Mouse (Mus musculus): ENCODE measurements around the gene Utrn. TPM values are rescaled to one million over a fixed set of nuclear protein-coding genes. Genes with fewer than 3 reads are reported as not detected.

The Utrn gene
- polyA plus RNA-seq, 1 experiment = 35.6 TPM

- TF ChIP-seq CTCF (IDR thresholded peaks at IDR 0.05; ENCODE audit: extremely low read depth, insufficient read depth, low read length) (no peak), POLR2A (IDR thresholded peaks at IDR 0.05; ENCODE audit: extremely low read depth, insufficient read depth, low read length) (no peak)
- H3K4me1 ChIP-seq (ENCODE audit: control insufficient read depth, insufficient read depth, low read length) = no peaks in the 10 kb centered on the region
- no peak overlapping the region for H3K4me3 ChIP-seq (ENCODE audit: insufficient read depth, low read length)
- H3K27ac ChIP-seq (ENCODE audit: insufficient read depth, low read length) = no peak overlapping the region
Measured at GRCm38 (mm10) chr10:12564425-12564824, 304.7 kb downstream of the Utrn start.

GRCm38 (mm10) chr10:12558810-12559209 lies 310.4 kb downstream of the Utrn start:
- TF ChIP-seq POLR2A (IDR thresholded peaks at IDR 0.05; ENCODE audit: extremely low read depth, insufficient read depth, low read length) (no peak), CTCF (IDR thresholded peaks at IDR 0.05; ENCODE audit: extremely low read depth, insufficient read depth, low read length) (no peak)
- Histone ChIP-seq H3K27ac (ENCODE audit: insufficient read depth, low read length) (no peak overlapping the region), H3K4me1 (ENCODE audit: control insufficient read depth, insufficient read depth, low read length) (no peaks in the 10 kb centered on the region), H3K4me3 (ENCODE audit: insufficient read depth, low read length) (no peak overlapping the region)

DNA sequence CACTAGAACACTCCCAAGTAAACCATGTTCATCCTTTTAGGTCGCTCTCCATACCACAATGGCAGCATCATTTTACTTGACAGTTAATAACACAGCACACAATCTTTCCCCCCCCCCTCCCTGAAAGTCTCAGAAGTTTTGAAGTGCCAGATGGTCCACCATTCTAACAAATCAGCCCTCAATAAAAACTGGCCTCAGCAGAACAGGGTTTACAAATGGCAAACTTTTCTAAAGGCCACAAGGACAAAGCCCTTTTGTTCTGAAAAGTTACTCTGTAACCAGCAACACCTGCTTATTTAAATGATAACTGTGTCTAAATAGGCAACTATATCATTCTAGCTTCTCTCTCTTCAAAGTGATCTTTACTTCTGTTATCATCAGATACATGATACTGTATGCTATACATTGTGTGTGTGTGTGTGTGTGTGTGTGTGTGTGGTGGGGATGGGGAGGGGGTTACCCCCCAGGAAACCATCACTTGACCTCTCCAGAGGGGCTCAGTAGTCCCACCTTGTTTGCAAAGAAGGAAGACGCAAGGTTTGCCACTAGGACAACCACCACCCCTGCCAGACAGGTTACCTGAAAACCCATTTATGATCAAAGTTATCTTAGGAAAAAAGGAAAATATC lies 315.0 kb downstream of the Utrn start:
- TF ChIP-seq CTCF (IDR thresholded peaks at IDR 0.05; ENCODE audit: extremely low read depth, insufficient read depth, low read length) (no peak), POLR2A (IDR thresholded peaks at IDR 0.05; ENCODE audit: extremely low read depth, insufficient read depth, low read length) (no peak)
- no peak overlapping the region for H3K27ac ChIP-seq (ENCODE audit: insufficient read depth, low read length)
- H3K4me3 ChIP-seq (ENCODE audit: insufficient read depth, low read length) = no peak overlapping the region
- H3K4me1 ChIP-seq (ENCODE audit: control insufficient read depth, insufficient read depth, low read length) = no peaks in the 10 kb centered on the region

GRCm38 (mm10) chr10:12552890-12553278 lies 316.3 kb downstream of the Utrn start:
- H3K27ac ChIP-seq (ENCODE audit: insufficient read depth, low read length) = no peak overlapping the region
- peaks cover 2% of the 10 kb centered on the region; the same call in 1 of the 2 replicates for H3K4me1 ChIP-seq (ENCODE audit: control insufficient read depth, insufficient read depth, low read length)
- H3K4me3 ChIP-seq (ENCODE audit: insufficient read depth, low read length) = no peak overlapping the region
- TF ChIP-seq POLR2A (IDR thresholded peaks at IDR 0.05; ENCODE audit: extremely low read depth, insufficient read depth, low read length) (no peak), CTCF (IDR thresholded peaks at IDR 0.05; ENCODE audit: extremely low read depth, insufficient read depth, low read length) (no peak)

- H3K4me3 ChIP-seq (ENCODE audit: insufficient read depth, low read length) = no peak overlapping the region
- H3K4me1 ChIP-seq (ENCODE audit: control insufficient read depth, insufficient read depth, low read length) = peaks cover 3% of the 10 kb centered on the region; the same call in 1 of the 2 replicates
- TF ChIP-seq POLR2A (IDR thresholded peaks at IDR 0.05; ENCODE audit: extremely low read depth, insufficient read depth, low read length) (no peak), CTCF (IDR thresholded peaks at IDR 0.05; ENCODE audit: extremely low read depth, insufficient read depth, low read length) (no peak)
- H3K27ac ChIP-seq (ENCODE audit: insufficient read depth, low read length) = no peak overlapping the region
Measured at GRCm38 (mm10) chr10:12552196-12552889, 316.8 kb downstream of the Utrn start.

DNA sequence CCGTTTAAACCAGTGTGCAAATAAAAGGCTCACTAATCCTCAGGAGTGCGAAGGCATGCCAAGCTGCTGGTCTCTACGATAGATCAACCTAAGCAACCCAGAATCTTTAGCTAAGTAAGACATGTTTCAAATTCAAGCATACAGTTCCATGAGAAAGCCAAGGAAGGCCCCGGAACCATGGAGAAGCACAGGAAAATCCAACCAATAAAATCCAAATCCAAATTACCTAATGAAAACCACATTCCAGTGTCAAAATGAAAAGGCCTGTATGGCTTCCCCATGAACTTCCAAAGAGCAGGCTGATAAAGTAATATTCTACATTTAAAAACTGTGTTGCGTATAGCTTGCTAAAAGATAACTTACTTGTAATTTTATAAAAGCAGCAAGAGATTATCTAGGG lies 317.4 kb downstream of the Utrn start:
- Histone ChIP-seq H3K4me3 (ENCODE audit: insufficient read depth, low read length) (no peak overlapping the region), H3K4me1 (ENCODE audit: control insufficient read depth, insufficient read depth, low read length) (peaks cover 3% of the 10 kb centered on the region; the same call in 1 of the 2 replicates), H3K27ac (ENCODE audit: insufficient read depth, low read length) (no peak overlapping the region)
- no peak for TF ChIP-seq CTCF (IDR thresholded peaks at IDR 0.05; ENCODE audit: extremely low read depth, insufficient read depth, low read length)
- TF ChIP-seq POLR2A (IDR thresholded peaks at IDR 0.05; ENCODE audit: extremely low read depth, insufficient read depth, low read length) = no peak

DNA sequence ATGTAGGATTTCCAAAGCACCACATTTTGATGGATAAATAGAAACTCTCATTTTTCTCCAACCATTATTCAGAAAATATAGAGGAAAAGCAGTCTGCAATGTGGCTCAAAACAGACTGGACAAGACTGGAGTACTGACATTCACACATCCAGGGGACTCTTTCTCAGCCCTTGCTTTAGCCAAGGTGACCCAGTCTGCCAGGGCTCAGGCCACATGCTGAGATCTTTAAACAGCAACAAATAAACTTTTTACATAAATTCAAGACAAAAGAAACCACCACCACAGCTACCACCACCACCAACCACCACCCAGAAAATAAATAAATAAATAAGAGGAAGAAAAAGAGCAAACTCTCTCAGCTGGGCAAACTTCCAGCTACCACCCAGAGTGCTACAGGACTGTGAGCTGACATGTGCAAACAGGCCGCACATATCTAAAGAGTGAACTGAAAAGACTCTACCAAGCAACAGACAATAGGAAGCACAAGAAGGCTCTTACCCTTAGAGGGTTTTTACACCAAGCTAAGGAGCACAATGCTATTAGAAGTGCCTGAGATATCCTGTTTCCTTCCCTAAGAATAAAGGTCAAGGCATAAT lies 319.1 kb downstream of the Utrn start:
- no peak overlapping the region for H3K4me3 ChIP-seq (ENCODE audit: insufficient read depth, low read length)
- H3K4me1 ChIP-seq (ENCODE audit: control insufficient read depth, insufficient read depth, low read length) = peaks cover 3% of the 10 kb centered on the region; the same call in 1 of the 2 replicates
- no peak overlapping the region for H3K27ac ChIP-seq (ENCODE audit: insufficient read depth, low read length)
- TF ChIP-seq CTCF (IDR thresholded peaks at IDR 0.05; ENCODE audit: extremely low read depth, insufficient read depth, low read length) (no peak), POLR2A (IDR thresholded peaks at IDR 0.05; ENCODE audit: extremely low read depth, insufficient read depth, low read length) (no peak)

DNA sequence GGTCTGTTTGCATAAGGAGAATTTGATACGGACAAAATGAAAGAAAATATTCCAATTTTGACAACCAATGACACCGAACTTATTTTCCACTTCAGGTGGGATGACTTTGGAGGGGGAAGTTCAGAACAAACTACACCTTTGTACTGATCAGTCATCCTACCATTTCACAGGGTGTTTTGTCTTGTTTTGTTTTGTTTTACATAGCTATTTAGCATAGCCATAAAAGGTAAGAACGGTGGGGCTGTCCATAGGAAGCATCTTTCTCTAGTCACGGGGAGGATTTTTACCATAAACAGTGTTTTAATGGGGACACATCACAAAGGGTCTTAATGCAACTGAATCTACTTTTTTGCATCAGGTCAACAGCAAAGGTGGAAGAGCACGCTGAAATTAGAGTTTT lies 319.9 kb downstream of the Utrn start:
- H3K27ac ChIP-seq (ENCODE audit: insufficient read depth, low read length) = no peak overlapping the region
- TF ChIP-seq CTCF (IDR thresholded peaks at IDR 0.05; ENCODE audit: extremely low read depth, insufficient read depth, low read length) (no peak), POLR2A (IDR thresholded peaks at IDR 0.05; ENCODE audit: extremely low read depth, insufficient read depth, low read length) (no peak)
- H3K4me1 ChIP-seq (ENCODE audit: control insufficient read depth, insufficient read depth, low read length) = peaks cover 3% of the 10 kb centered on the region; the same call in 1 of the 2 replicates
- H3K4me3 ChIP-seq (ENCODE audit: insufficient read depth, low read length) = no peak overlapping the region

DNA sequence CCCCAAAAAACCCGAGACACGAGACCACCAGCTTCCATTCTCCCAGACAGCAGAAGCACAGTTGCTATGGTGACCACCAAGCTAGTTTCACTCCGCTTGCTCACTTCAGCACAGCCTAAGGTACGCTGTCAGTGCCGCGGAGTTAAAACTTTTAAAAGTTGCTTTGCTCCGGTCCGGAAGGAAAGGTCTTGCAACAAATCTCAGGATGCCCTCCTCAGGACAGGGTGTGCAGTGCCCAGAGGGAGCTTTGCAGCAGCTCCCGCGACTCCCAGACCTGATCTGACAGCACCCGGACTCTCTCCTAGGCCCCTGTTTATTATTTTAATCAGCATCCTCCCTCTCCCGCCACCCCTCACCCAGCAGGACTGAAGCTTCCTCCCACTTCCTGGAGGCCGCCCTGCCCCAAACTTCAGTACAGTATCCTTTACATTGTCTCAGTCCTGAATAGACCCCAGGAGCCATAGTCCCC lies 320.5 kb downstream of the Utrn start:
- no peak overlapping the region for H3K4me3 ChIP-seq (ENCODE audit: insufficient read depth, low read length)
- no peak overlapping the region for H3K27ac ChIP-seq (ENCODE audit: insufficient read depth, low read length)
- peaks cover 3% of the 10 kb centered on the region; the same call in 1 of the 2 replicates for H3K4me1 ChIP-seq (ENCODE audit: control insufficient read depth, insufficient read depth, low read length)
- TF ChIP-seq CTCF (IDR thresholded peaks at IDR 0.05; ENCODE audit: extremely low read depth, insufficient read depth, low read length) (no peak), POLR2A (IDR thresholded peaks at IDR 0.05; ENCODE audit: extremely low read depth, insufficient read depth, low read length) (no peak)

All from cortical plate, adult 2 months (tissue).